Mouse (Mus musculus): ENCODE data around the gene Ctsz. TPM values are rescaled to one million over a fixed set of nuclear protein-coding genes. Genes with fewer than 3 reads are reported as not detected.

Ctsz gene
- total RNA-seq (2023): 40.5 TPM

GRCm38 (mm10) chr2:174438737-174439449 lies at the start of gene Ctsz:
Ctsz (minus strand) TSS chr2:174439039.

GRCm38 (mm10) chr2:174472818-174473549 lies 34.1 kb upstream of the Ctsz start, which contains the start of gene Prelid3b:
Prelid3b (minus strand) TSS chr2:174473081.

GRCm38 (mm10) chr2:174463789-174464523 lies 25.1 kb upstream of the Ctsz start, which contains the start of gene Atp5e:
Atp5e (minus strand) TSS chr2:174464105.

GRCm38 (mm10) chr2:174450353-174450752 lies 11.5 kb upstream of the Ctsz start, which contains the start of gene Tubb1:
Tubb1 (plus strand) TSS chr2:174450695.

GRCm38 (mm10) chr2:174415731-174416310 lies 23.0 kb downstream of the Ctsz start, which contains the start of gene Nelfcd:
Nelfcd (plus strand) TSS chr2:174415804.

Other genes starting within 250 kb of the Ctsz start
- 357 TPM for gene Gnas, start 154.7 kb downstream of the Ctsz start, total RNA-seq (2023)
- gene Gm20721, start 92.3 kb downstream of the Ctsz start, total RNA-seq (2023): not detected
- 47.6 TPM for gene Nelfcd, start 23.2 kb downstream of the Ctsz start, total RNA-seq (2023)
- 2.1 TPM for gene Tubb1, start 11.7 kb upstream of the Ctsz start, total RNA-seq (2023)
- gene Atp5e, start 25.1 kb upstream of the Ctsz start, total RNA-seq (2023): 205 TPM
- gene Prelid3b, start 34.0 kb upstream of the Ctsz start, total RNA-seq (2023): 56.8 TPM
- gene Zfp831, start 204.5 kb upstream of the Ctsz start, total RNA-seq (2023): 42.9 TPM

All from CD4-positive naive resting alpha-beta T cell, adult 57 days (primary cell).